Mouse (Mus musculus) hindbrain, postnatal 0 days (tissue): ENCODE results near the gene Psmg1. TPM values are rescaled to one million over a fixed set of nuclear protein-coding genes. Genes with fewer than 3 reads are reported as not detected.
"Not testable (repeated sequence)": the region's sequence is repeated elsewhere in the genome, so short reads cannot be mapped to it uniquely, and the experiment has no call there.

Experiments used
- ATAC-seq: fragments of 200-750 bp; cut with Nextera tagmentation; 2 replicates; pipeline ENCODE4 v1.8.0; 2017; ENCODE audit warnings: mild to moderate bottlenecking, moderate TSS enrichment, moderate library complexity
- DNase-seq: peaks from one replicate; pipeline ENCODE4 v3.0.0-alpha.2; 2015; ENCODE audit warnings: low spot score
- H3K27ac ChIP-seq: fragments of 300-500 bp; sonication (generic); 2 replicates; pipeline ENCODE4 v1.5.1; 2014; ENCODE audit warnings: mild to moderate bottlenecking
- H3K27me3 ChIP-seq: fragments of 300-500 bp; sonication (generic); 2 replicates; pipeline ENCODE4 v1.6.1; 2014; ENCODE audit warnings: low read length, mixed read lengths; ENCODE audit not compliant: insufficient read depth
- H3K36me3 ChIP-seq: fragments of 300-500 bp; sonication (generic); 2 replicates; pipeline ENCODE4 v1.6.1; 2014; ENCODE audit warnings: low read length, mixed read lengths; ENCODE audit not compliant: insufficient read depth
- H3K4me1 ChIP-seq: fragments of 300-500 bp; sonication (generic); 2 replicates; pipeline ENCODE4 v1.6.1; 2014; ENCODE audit warnings: antibody characterized with exemption, low read length, mixed read lengths; ENCODE audit not compliant: insufficient read depth
- H3K4me2 ChIP-seq: fragments of 300-500 bp; sonication (generic); 2 replicates; pipeline ENCODE4 v1.6.1; 2014; ENCODE audit warnings: low read depth, mild to moderate bottlenecking, low read length, moderate library complexity, mixed read lengths
- H3K4me3 ChIP-seq: fragments of 300-500 bp; sonication (generic); 2 replicates; pipeline ENCODE4 v1.5.1; 2014; ENCODE audit warnings: low read length
- H3K9ac ChIP-seq: fragments of 300-500 bp; sonication (generic); replicated peaks from 2 replicates; pipeline ENCODE4 v1.6.1; 2014; ENCODE audit warnings: mild to moderate bottlenecking, low read length, moderate library complexity, mixed read lengths
- H3K9me3 ChIP-seq: fragments of 300-500 bp; sonication (generic); 2 replicates; pipeline ENCODE4 v1.6.1; 2016; ENCODE audit warnings: low read length, mixed read lengths
- CTCF ChIP-seq: IDR thresholded peaks from 2 replicates; pipeline ENCODE4 v1.5.1; 2016; ENCODE audit warnings: antibody characterized with exemption, control low read depth, low read depth
- WGBS: fragments of 180-500 bp; shearing (Covaris S2); extraction: QIAGEN DNeasy Blood & Tissue Kit; methylation state at CpG from one replicate; pipeline ENCODE4 v1.1.7; 2014; 5-methylcytosine and 5-hydroxymethylcytosine counted together
- polyA plus RNA-seq: library from polyadenylated mRNA; unstranded; fragments of >200 nt; fragmentation: Nextera tagmentation; extraction: Ambion mirVana; gene quantifications from 2 replicates; pipeline ENCODE4 v1.2.1, GENCODE M21; 2015
- total RNA-seq: library from RNA; depleted of rRNA; stranded (reverse); fragments of >200 nt; gene quantifications from 2 replicates; pipeline ENCODE4 v1.2.3, GENCODE M21; 2014

Psmg1 gene
- total and polyA plus RNA-seq, 2 experiments from 2014 or later, result 25.7 to 55.4 TPM

DNA sequence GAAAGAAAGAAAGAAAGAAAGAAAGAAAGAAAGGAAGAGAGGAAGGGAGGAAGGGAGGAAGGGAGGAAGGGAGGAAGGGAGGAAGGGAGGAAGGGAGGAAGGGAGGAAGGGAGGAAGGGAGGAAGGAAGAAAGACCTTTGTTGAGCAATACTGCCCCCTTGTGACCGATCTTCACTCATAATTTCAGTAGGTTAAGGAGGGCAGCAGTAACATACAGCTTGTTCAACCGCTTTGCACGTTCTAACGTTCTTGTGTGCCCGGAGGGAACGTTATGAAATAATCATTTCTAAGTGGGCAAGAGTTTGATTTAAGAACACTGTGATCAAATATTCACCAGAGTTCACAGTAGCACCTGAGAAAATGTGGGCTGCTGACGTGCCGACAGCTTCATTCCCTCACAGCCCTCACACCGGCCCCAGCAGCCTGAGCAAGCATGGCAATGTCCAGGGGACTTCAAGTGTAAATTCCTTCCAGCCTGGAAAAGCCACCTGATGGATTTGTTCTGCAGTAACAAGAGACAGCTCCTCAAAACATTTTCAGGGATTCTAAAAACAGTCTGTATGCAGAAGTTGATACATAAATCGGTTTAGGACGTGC, 26.2 kb downstream of the Psmg1 start:
- no peaks in the 10 kb centered on the region for H3K9me3 ChIP-seq
- no peak overlapping the region for H3K9ac ChIP-seq
- no peaks in the 10 kb centered on the region for H3K27me3 ChIP-seq
- TF ChIP-seq CTCF, result peak; percentile 74
- no peak overlapping the region for H3K4me2 ChIP-seq
- DNase-seq, result peak; percentile 82
- WGBS, result 50% methylated on average over 11 of the region's 11 CpGs
- no peaks in the 10 kb centered on the region for H3K36me3 ChIP-seq
- H3K4me3 ChIP-seq, result no peak overlapping the region
- no peak for ATAC-seq
- H3K27ac ChIP-seq, result no peak overlapping the region
- H3K4me1 ChIP-seq, result no peaks in the 10 kb centered on the region

DNA sequence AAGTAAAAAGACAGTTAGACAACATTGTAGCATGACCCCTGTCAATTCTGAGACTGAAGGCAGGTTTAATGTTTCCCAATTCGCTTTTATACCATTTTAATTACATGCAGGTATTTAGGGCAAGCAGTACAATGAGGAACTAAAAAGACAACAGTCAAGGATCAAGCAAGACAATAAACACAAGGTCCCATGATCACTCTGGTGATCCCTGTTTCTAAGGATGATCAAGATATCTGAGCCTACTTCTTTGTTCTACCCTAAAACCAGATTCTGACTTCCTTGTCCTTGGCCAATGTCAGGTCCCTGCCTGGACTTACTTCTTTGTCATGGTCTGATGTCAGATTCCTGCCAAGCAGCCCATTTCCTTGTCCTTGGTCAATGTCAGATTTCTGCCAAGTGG, 29.3 kb downstream of the Psmg1 start:
- 68% methylated on average over 1 of the region's 1 CpGs for WGBS
- ATAC-seq, H3K4me1 ChIP-seq, H3K27me3 ChIP-seq, H3K4me3 ChIP-seq, H3K9me3 ChIP-seq, H3K36me3 ChIP-seq, H3K9ac ChIP-seq, H3K27ac ChIP-seq, H3K4me2 ChIP-seq, DNase-seq: not testable (repeated sequence)

GRCm38 (mm10) chr16:95960689-95961088, 30.1 kb downstream of the Psmg1 start:
- not testable (repeated sequence) for H3K36me3 ChIP-seq, H3K4me1 ChIP-seq, H3K4me2 ChIP-seq, H3K9ac ChIP-seq, DNase-seq, ATAC-seq, H3K27me3 ChIP-seq, H3K4me3 ChIP-seq, H3K9me3 ChIP-seq, H3K27ac ChIP-seq
- WGBS, result 92% methylated on average over 2 of the region's 2 CpGs

DNA sequence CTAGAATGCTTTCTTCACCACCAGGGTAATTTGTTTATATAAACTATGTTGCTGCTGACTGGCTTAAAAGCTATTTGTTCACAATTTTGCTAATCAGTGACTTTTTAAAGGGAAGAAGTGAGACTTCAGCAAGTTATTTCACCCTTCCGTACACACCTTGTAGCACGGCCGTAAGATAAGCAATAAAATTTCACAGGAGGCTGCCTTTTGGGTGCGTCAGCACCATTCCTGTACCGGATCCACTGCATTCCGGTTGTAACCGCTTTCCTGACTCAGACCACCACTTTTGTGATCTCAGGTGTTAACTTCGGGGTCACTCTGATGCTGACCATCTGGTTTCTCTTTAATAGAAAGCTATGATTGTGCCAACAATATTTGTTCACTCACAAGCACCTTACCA, 32.7 kb downstream of the Psmg1 start:
- WGBS, result 87% methylated on average over 8 of the region's 8 CpGs
- TF ChIP-seq CTCF, result no peak
- H3K4me1 ChIP-seq, result no peaks in the 10 kb centered on the region

GRCm38 (mm10) chr16:95956618-95957017, 34.1 kb downstream of the Psmg1 start:
- Histone ChIP-seq H3K9ac (no peak overlapping the region), H3K27ac (no peak overlapping the region), H3K36me3 (no peaks in the 10 kb centered on the region), H3K27me3 (no peaks in the 10 kb centered on the region), H3K9me3 (no peaks in the 10 kb centered on the region), H3K4me1 (no peaks in the 10 kb centered on the region), H3K4me3 (no peak overlapping the region), H3K4me2 (no peak overlapping the region)
- ATAC-seq, result no peak
- WGBS, result 61% methylated on average over 5 of the region's 5 CpGs
- DNase-seq, result peak; percentile 41
- TF ChIP-seq CTCF, result peak; percentile 65

More for the DNA sequence above, 32.7 kb downstream of the Psmg1 start:
- no peak overlapping the region for H3K4me3 ChIP-seq
- no peaks in the 10 kb centered on the region for H3K27me3 ChIP-seq
- DNase-seq (no peak), ATAC-seq (no peak)
- H3K36me3 ChIP-seq, result no peaks in the 10 kb centered on the region
- H3K9ac ChIP-seq, result no peak overlapping the region
- no peaks in the 10 kb centered on the region for H3K9me3 ChIP-seq
- no peak overlapping the region for H3K4me2 ChIP-seq
- no peak overlapping the region for H3K27ac ChIP-seq

DNA sequence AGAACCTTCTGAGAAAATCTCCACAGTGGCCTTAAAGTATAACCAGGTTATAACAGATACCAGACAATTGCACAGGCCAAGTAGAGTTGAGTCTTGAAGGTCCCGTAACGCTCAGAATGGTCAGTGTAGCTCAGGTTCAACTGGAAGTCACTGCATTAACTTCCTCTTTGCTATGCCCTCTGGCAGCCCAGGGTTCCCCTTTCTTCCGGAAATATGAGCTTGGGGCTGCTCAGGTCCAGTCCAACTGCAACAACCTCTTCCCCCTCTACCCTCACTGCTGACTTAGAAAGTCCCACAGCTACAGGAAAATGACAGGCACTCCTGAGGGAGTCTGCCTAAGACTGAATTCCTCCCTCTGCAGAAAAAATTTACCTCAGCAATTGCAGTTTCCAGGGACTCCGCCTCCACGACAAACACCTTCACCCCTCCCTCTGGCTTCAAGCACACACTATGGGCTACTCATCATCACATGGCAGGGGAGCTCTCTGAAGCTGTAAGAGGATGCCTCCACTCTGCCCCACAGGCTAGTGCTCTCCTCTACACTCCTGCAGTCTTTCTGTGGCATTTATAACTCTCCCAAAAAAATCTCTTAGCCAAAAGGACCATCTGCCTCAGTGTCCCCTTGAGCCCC, 34.9 kb downstream of the Psmg1 start:
- Histone ChIP-seq H3K27ac (no peak overlapping the region), H3K9ac (no peak overlapping the region), H3K27me3 (no peaks in the 10 kb centered on the region), H3K9me3 (no peaks in the 10 kb centered on the region), H3K36me3 (no peaks in the 10 kb centered on the region), H3K4me3 (no peak overlapping the region), H3K4me1 (no peaks in the 10 kb centered on the region), H3K4me2 (no peak overlapping the region)
- TF ChIP-seq CTCF, result no peak
- no peak for DNase-seq
- 86% methylated on average over 5 of the region's 5 CpGs for WGBS
- no peak for ATAC-seq

DNA sequence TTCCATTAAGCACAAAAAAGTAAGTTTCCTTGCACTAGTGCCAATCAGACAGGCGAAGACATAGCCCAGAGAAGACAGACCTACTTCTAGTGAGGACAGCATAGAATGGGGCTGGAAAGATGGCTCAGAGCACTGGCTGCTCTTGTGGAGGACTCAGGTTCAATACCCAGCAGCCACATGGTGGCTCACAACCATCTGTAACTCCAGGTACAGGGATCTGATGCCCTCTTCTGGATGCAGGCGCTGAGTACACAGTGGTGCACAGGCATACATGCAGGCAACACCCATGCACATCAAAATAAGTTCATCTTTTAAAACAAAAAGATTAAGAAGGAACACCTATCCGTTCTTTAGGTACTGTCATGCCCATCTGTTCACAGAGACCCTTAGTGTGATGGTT, 36.4 kb downstream of the Psmg1 start:
- H3K9me3 ChIP-seq, result no peaks in the 10 kb centered on the region
- ATAC-seq, result no peak
- H3K4me3 ChIP-seq, result no peak overlapping the region
- no peak overlapping the region for H3K27ac ChIP-seq
- no peak for DNase-seq
- H3K36me3 ChIP-seq, result no peaks in the 10 kb centered on the region
- H3K27me3 ChIP-seq, result no peaks in the 10 kb centered on the region
- H3K4me2 ChIP-seq, result no peak overlapping the region
- TF ChIP-seq CTCF, result no peak
- H3K9ac ChIP-seq, result no peak overlapping the region
- no peaks in the 10 kb centered on the region for H3K4me1 ChIP-seq
- 87% methylated on average over 3 of the region's 3 CpGs for WGBS
